Mouse (Mus musculus): ENCODE data around the gene Cyb5r3. TPM values are rescaled to one million over a fixed set of nuclear protein-coding genes. Genes with fewer than 3 reads are reported as not detected.

The Cyb5r3 gene
- 152 and 185 TPM in 2 replicates for polyA plus RNA-seq (2015; fragmentation: Nextera tagmentation; extraction: Ambion mirVana)

GRCm38 (mm10) chr15:83172492-83173429 is at the start of gene Cyb5r3:
Gene Cyb5r3 (minus strand): TSS chr15:83172592.
- ATAC-seq (ENCODE audit: insufficient number of reproducible peaks, low FRiP score, low TSS enrichment, low read depth): peak; percentile 58
- 35% methylated on average over 28 of the region's 28 CpGs for WGBS
- Histone ChIP-seq H3K9me3 (no peaks in the 10 kb centered on the region), H3K36me3 (no peaks in the 10 kb centered on the region), H3K27me3 (no peaks in the 10 kb centered on the region), H3K4me3 (peak within 1 kb of the TSS; percentile 82), H3K9ac (peak within 1 kb of the TSS; percentile 75), H3K4me2 (peak within 1 kb of the TSS; percentile 78), H3K27ac (peak within 1 kb of the TSS; percentile 91), H3K4me1 (peaks cover 44% of the 10 kb centered on the region)

GRCm38 (mm10) chr15:83221721-83222120 is 49.3 kb upstream of the Cyb5r3 start:
- Histone ChIP-seq H3K4me1 (peaks cover 42% of the 10 kb centered on the region), H3K27me3 (no peaks in the 10 kb centered on the region), H3K4me3 (no peak overlapping the region), H3K27ac (peak overlapping the region; percentile 95; the same call in 1 of the 2 replicates), H3K4me2 (no peak overlapping the region), H3K36me3 (no peaks in the 10 kb centered on the region), H3K9me3 (no peaks in the 10 kb centered on the region), H3K9ac (no peak overlapping the region)
- WGBS: 84% methylated on average over 4 of the region's 4 CpGs
- no peak for ATAC-seq (ENCODE audit: insufficient number of reproducible peaks, low FRiP score, low TSS enrichment, low read depth)

DNA sequence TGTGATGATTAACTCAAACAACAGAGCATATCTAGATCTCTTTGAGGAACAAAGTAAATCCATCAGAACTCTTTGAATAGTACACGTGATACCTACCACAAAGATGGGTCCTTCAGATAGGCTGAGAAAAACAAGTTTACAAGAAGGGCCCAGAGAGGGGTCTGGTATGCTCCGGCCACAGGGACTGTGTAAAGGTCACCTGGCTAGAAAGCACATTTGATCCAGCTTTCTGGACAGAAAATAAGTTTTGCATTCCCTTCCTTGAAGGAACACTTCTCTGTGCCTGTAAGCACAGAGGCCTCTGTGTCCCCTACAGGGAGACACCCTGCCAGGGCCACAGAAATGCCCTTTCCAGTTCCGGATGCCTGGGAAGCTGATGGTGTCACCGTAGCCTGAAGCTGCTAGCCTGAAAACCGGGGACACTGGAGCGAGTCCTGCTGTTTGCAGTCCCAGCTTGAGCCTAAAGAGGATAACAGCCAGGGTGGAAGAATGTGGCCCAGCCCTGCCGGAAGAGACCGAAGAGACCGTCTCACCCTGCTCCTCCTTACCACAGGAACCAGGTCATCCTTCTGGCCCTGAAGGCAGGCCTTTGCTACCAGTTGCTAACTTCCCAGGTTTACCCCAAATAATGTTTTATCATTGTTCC is 48.1 kb upstream of the Cyb5r3 start:
- H3K4me1 ChIP-seq: peaks cover 44% of the 10 kb centered on the region
- 69% methylated on average over 9 of the region's 9 CpGs for WGBS
- H3K27me3 ChIP-seq: no peaks in the 10 kb centered on the region
- no peak overlapping the region for H3K27ac ChIP-seq
- H3K9me3 ChIP-seq: no peaks in the 10 kb centered on the region
- H3K36me3 ChIP-seq: no peaks in the 10 kb centered on the region
- no peak for ATAC-seq (ENCODE audit: insufficient number of reproducible peaks, low FRiP score, low TSS enrichment, low read depth)
- no peak overlapping the region for H3K9ac ChIP-seq
- H3K4me2 ChIP-seq: no peak overlapping the region
- no peak overlapping the region for H3K4me3 ChIP-seq

DNA sequence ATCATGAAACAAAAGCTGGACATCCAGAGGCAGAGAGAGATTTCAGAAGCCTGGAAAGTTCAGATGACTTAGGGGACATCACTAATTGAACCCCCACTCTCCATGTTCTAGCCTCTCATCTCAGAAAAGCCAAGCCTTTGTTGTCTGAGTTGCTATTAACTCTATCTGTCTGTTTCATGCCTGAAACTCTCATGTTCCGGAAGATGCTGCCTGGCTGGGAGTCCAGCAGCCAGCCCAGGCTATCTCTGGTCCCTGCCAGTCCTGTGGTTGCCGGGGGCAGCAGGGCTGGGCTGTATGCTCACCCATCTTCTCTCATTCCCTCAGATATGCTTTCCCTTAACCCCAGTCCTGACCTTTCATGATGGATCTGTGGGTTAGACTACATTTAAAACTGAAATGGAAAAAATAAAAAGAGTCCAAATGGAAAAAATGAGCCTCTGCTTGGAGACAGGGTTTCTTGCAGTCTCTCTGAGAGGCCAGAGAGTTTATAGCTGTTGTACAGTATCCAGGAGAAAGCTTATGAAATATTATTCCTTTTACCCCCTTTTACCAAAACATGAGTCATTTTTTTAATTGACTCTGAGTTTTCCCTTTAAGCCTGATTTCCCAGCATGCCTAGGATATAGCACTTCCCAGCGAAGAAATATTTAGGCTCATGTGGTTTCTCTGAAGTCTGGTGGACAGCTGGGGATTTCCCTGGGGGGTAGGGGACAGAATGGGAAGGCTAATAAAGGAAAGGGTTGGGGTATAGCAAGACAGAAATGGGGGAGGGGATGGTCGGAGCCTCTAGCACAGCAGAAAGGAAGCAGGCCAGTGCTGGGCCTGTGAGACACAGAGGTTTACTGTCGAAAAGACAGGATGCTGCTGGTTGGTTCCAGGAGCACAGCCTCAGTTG is 43.2 kb upstream of the Cyb5r3 start:
- ATAC-seq (ENCODE audit: insufficient number of reproducible peaks, low FRiP score, low TSS enrichment, low read depth): peak; percentile 86
- Histone ChIP-seq H3K27ac (peak overlapping the region; percentile 93), H3K9me3 (no peaks in the 10 kb centered on the region), H3K4me3 (no peak overlapping the region), H3K4me1 (peaks cover 15% of the 10 kb centered on the region), H3K9ac (no peak overlapping the region), H3K36me3 (no peaks in the 10 kb centered on the region), H3K4me2 (no peak overlapping the region), H3K27me3 (no peaks in the 10 kb centered on the region)
- WGBS: 19% methylated on average over 5 of the region's 5 CpGs

DNA sequence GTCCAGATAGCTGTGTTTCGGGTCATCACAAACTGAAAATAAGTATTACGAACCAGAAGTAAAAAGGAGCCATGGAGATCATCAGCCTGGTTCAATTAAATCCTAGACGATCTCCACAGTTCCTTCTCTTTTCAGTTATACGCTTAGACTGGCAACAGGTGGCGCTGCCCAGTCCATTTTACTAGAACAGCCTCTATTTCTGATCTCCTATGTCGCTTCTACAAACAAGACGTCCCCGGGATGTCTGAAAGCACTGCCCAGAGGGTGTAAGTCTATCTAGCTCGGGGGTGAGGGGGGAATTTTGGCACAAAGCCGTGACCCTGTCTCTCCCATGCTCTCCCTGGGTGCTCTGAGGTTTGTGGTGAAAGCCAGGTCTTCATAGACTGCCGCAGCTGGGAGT is 37.8 kb upstream of the Cyb5r3 start:
- H3K9me3 ChIP-seq: no peaks in the 10 kb centered on the region
- peak overlapping the region; percentile 32 for H3K4me3 ChIP-seq
- peak overlapping the region; percentile 57 for H3K4me2 ChIP-seq
- H3K27me3 ChIP-seq: no peaks in the 10 kb centered on the region
- peak; percentile 59; the same call in 1 of the 2 replicates for ATAC-seq (ENCODE audit: insufficient number of reproducible peaks, low FRiP score, low TSS enrichment, low read depth)
- 14% methylated on average over 11 of the region's 11 CpGs for WGBS
- 0 out of 2 replicates have a peak overlapping the region, but pooled peaks have one; percentile 3 for H3K9ac ChIP-seq
- H3K4me1 ChIP-seq: peaks cover 23% of the 10 kb centered on the region
- H3K27ac ChIP-seq: peak overlapping the region; percentile 71
- H3K36me3 ChIP-seq: no peaks in the 10 kb centered on the region

- H3K27me3 ChIP-seq: no peaks in the 10 kb centered on the region
- H3K4me1 ChIP-seq: peaks cover 25% of the 10 kb centered on the region
- ATAC-seq (ENCODE audit: insufficient number of reproducible peaks, low FRiP score, low TSS enrichment, low read depth): no peak
- H3K9ac ChIP-seq: 0 out of 2 replicates have a peak overlapping the region, but pooled peaks have one; percentile 3
- peak overlapping the region; percentile 57 for H3K4me2 ChIP-seq
- peak overlapping the region; percentile 32 for H3K4me3 ChIP-seq
- H3K27ac ChIP-seq: peak overlapping the region; percentile 71
- 14% methylated on average over 10 of the region's 10 CpGs for WGBS
- H3K36me3 ChIP-seq: no peaks in the 10 kb centered on the region
- no peaks in the 10 kb centered on the region for H3K9me3 ChIP-seq
These were observed 37.3 kb upstream of the Cyb5r3 start for GRCm38 (mm10) chr15:83209719-83210118.

DNA sequence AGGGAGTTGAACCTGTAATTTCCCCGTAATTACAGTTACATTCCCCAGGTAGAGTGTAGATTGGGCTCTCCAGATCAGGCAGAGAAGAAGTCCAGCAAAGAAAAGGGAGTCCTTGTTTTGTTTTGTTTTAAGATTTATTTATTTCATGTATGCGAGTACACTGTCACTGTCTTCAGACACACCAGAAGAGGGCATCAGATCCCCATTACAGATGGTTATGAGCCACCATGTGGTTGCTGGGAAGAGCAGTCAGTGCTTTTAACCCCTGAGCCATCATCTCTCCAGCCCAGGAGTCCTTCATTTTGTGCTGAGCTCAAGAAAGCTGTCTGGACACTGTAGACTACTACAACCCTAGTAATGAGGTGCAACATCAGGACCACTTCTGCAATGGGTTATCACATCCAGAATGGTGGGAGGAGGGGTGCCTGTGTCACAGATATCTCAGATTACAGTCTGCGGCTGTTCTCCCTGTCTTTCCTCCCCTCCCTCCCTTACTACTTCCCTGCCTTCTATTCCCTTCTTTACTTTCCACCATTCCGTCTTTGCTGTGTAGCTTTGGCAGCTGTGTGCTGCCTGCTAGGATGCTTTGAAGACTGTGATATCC is 36.8 kb upstream of the Cyb5r3 start:
- 33% methylated on average over 4 of the region's 4 CpGs for WGBS
- H3K27ac ChIP-seq: peak overlapping the region; percentile 71
- ATAC-seq (ENCODE audit: insufficient number of reproducible peaks, low FRiP score, low TSS enrichment, low read depth): no peak

GRCm38 (mm10) chr15:83204731-83205451 is 32.5 kb upstream of the Cyb5r3 start:
- 16% methylated on average over 10 of the region's 10 CpGs for WGBS
- 0 out of 2 replicates have a peak, but pooled peaks have one; percentile 52 for ATAC-seq (ENCODE audit: insufficient number of reproducible peaks, low FRiP score, low TSS enrichment, low read depth)

More for the DNA sequence above, 36.8 kb upstream of the Cyb5r3 start:
- H3K27me3 ChIP-seq: no peaks in the 10 kb centered on the region
- peaks cover 30% of the 10 kb centered on the region for H3K4me1 ChIP-seq
- 0 out of 2 replicates have a peak overlapping the region, but pooled peaks have one; percentile 3 for H3K9ac ChIP-seq
- H3K4me2 ChIP-seq: peak overlapping the region; percentile 57
- H3K4me3 ChIP-seq: peak overlapping the region; percentile 32
- no peaks in the 10 kb centered on the region for H3K9me3 ChIP-seq
- H3K36me3 ChIP-seq: no peaks in the 10 kb centered on the region

DNA sequence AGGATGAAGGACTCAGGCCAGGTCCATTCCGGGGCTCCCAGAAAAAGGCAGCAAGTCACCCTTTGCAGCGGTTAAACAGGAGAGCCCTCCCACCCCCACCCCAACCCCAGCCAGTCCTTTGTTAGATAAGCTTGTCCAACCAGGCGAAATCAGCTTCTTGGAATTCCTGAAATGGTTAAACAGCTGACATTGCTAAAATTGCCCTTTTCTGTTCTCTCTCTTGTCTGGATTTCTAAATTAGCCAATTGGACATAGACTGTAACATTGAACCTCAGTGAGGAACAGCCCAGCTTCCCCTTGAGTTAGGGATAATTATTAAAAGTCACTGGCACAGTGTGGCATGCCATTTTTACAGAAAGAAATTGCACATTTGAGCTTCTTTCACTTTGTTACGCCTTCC is 30.0 kb upstream of the Cyb5r3 start:
- WGBS: 73% methylated on average over 4 of the region's 4 CpGs

More at GRCm38 (mm10) chr15:83204731-83205451, 32.5 kb upstream of the Cyb5r3 start:
- H3K4me1 ChIP-seq: peaks cover 26% of the 10 kb centered on the region
- H3K4me2 ChIP-seq: peak overlapping the region; percentile 19; the same call in 1 of the 2 replicates
- H3K36me3 ChIP-seq: no peaks in the 10 kb centered on the region
- H3K9me3 ChIP-seq: no peaks in the 10 kb centered on the region
- H3K27ac ChIP-seq: no peak overlapping the region
- H3K27me3 ChIP-seq: no peaks in the 10 kb centered on the region
- H3K9ac ChIP-seq: no peak overlapping the region
- no peak overlapping the region for H3K4me3 ChIP-seq

GRCm38 (mm10) chr15:83193413-83193812 is 21.0 kb upstream of the Cyb5r3 start:
- Histone ChIP-seq H3K4me3 (no peak overlapping the region), H3K36me3 (no peaks in the 10 kb centered on the region), H3K27ac (no peak overlapping the region), H3K4me2 (no peak overlapping the region), H3K27me3 (no peaks in the 10 kb centered on the region), H3K9ac (no peak overlapping the region), H3K4me1 (no peaks in the 10 kb centered on the region), H3K9me3 (no peaks in the 10 kb centered on the region)
- no peak for ATAC-seq (ENCODE audit: insufficient number of reproducible peaks, low FRiP score, low TSS enrichment, low read depth)
- 91% methylated on average over 4 of the region's 4 CpGs for WGBS

More for the DNA sequence above, 30.0 kb upstream of the Cyb5r3 start:
- Histone ChIP-seq H3K4me3 (no peak overlapping the region), H3K4me1 (peaks cover 10% of the 10 kb centered on the region), H3K4me2 (no peak overlapping the region), H3K27ac (no peak overlapping the region), H3K9ac (no peak overlapping the region), H3K9me3 (no peaks in the 10 kb centered on the region), H3K36me3 (no peaks in the 10 kb centered on the region), H3K27me3 (no peaks in the 10 kb centered on the region)
- ATAC-seq (ENCODE audit: insufficient number of reproducible peaks, low FRiP score, low TSS enrichment, low read depth): no peak

Data from limb, embryonic 15.5 days (tissue).